Mouse (Mus musculus) ES-E14 (cell line): ENCODE data around the gene Rnase4. TPM values are rescaled to one million over a fixed set of nuclear protein-coding genes. Genes with fewer than 3 reads are reported as not detected.

Source experiments
- DNase-seq: peaks from one replicate; pipeline ENCODE4 v3.0.0-alpha.2; 2013; ENCODE audit warnings: low read depth, low spot score
- H3K27ac ChIP-seq: 2 replicates; pipeline ENCODE4 v1.5.1; 2012; ENCODE audit warnings: low read depth, mild to moderate bottlenecking, low read length, moderate library complexity, mixed read lengths; ENCODE audit not compliant: poor library complexity, insufficient read depth, severe bottlenecking
- H3K36me3 ChIP-seq: 2 replicates; pipeline ENCODE4 v1.6.1; 2012; ENCODE audit warnings: mild to moderate bottlenecking, low read length, moderate library complexity, mixed read lengths; ENCODE audit not compliant: control insufficient read depth, poor library complexity, insufficient read depth, severe bottlenecking
- H3K4me1 ChIP-seq, 2 experiments: fragments of 150-350 bp in 1 of 2; sonication (generic) in 1 of 2; 2 replicates each; pipeline ENCODE4 v1.6.1; 2012; ENCODE audit warnings: low read length in 2 of 2, mild to moderate bottlenecking in 1 of 2, mixed read lengths in 1 of 2; ENCODE audit not compliant: control insufficient read depth in 2 of 2, insufficient read depth in 2 of 2, poor library complexity in 1 of 2
- H3K4me3 ChIP-seq, 2 experiments: fragments of 150-350 bp in 1 of 2; sonication (generic) in 1 of 2; 2 replicates each; pipeline ENCODE4 v1.5.1; 2012; ENCODE audit warnings: low read length in 2 of 2, low read depth in 1 of 2, mild to moderate bottlenecking in 1 of 2, mixed read lengths in 1 of 2; ENCODE audit not compliant: insufficient read depth in 1 of 2, poor library complexity in 1 of 2, severe bottlenecking in 1 of 2
- H3K9ac ChIP-seq: 2 replicates; pipeline ENCODE4 v1.6.1; 2012; ENCODE audit warnings: low read depth, mild to moderate bottlenecking, low read length, mixed read lengths; ENCODE audit not compliant: poor library complexity, insufficient read depth, severe bottlenecking
- H3K9me3 ChIP-seq: fragments of 150-350 bp; sonication (generic); 2 replicates; pipeline ENCODE4 v1.6.1; 2012; ENCODE audit warnings: low read depth, mild to moderate bottlenecking, low read length; ENCODE audit not compliant: control insufficient read depth, insufficient read depth
- CHD2 ChIP-seq: IDR thresholded peaks from 2 replicates; pipeline ENCODE4 v1.6.1; 2014; ENCODE audit warnings: mild to moderate bottlenecking, low read depth, low read length, inconsistent platforms
- HCFC1 ChIP-seq: IDR thresholded peaks from 2 replicates; pipeline ENCODE4 v1.6.1; 2012; ENCODE audit warnings: low read length, inconsistent platforms, borderline replicate concordance; ENCODE audit not compliant: insufficient read depth
- MAFK ChIP-seq: IDR thresholded peaks from 2 replicates; pipeline ENCODE4 v1.6.1; 2014; ENCODE audit warnings: mild to moderate bottlenecking, low read depth, low read length, inconsistent platforms; ENCODE audit not compliant: insufficient read depth
- ZC3H11A ChIP-seq: IDR thresholded peaks from 2 replicates; pipeline ENCODE4 v1.6.1; 2012; ENCODE audit warnings: low read depth, mild to moderate bottlenecking, inconsistent platforms, low read length, borderline replicate concordance
- ZNF384 ChIP-seq: IDR thresholded peaks from 2 replicates; pipeline ENCODE4 v1.6.1; 2012; ENCODE audit warnings: low read depth, low read length, inconsistent platforms
- in situ Hi-C, 2 experiments: fragments of 600-800 bp; cut with MboI; formaldehyde crosslinking; loops; one replicate each; pipeline ENCODE4 v1.15.1; 2025; ENCODE audit warnings: low sequenced_read_pairs in 2 of 2, inconsistent platforms in 1 of 2; ENCODE audit not compliant: unreplicated experiment in 2 of 2
- total RNA-seq: library from RNA; depleted of rRNA; stranded (reverse); fragments of 300-350 nt; gene quantifications from 2 replicates; pipeline ENCODE4 v1.2.3, GENCODE M21; 2012

Rnase4 gene
- total RNA-seq, 1 experiment = 2.5 TPM

GRCm38 (mm10) chr14:51088970-51089673 is 1.8 kb upstream of the Rnase4 start:
- Histone ChIP-seq H3K27ac (peak overlapping the region; percentile 65; the same call in 1 of the 2 replicates), H3K36me3 (no peaks in the 10 kb centered on the region), H3K4me3 (peak overlapping the region; percentile 78 to 92), H3K9ac (peak overlapping the region; percentile 85), H3K4me1 (peaks cover 0 to 2% of the 10 kb centered on the region in 2 experiments; a peak in 1 of 4 replicates), H3K9me3 (no peaks in the 10 kb centered on the region)
- peak; percentile 97 for DNase-seq
- in situ Hi-C loops = loop anchor here in 1 of 2 experiments (25.0 kb wide), 1 partner anchor 673 kb away; the partner anchor contains the start of gene Ang4
- TF ChIP-seq ZNF384 (no peak), ZC3H11A (no peak), CHD2 (no peak), MAFK (peak; percentile 97), HCFC1 (peak; percentile 12; the same call in 1 of the 2 replicates)

- H3K36me3 ChIP-seq = no peaks in the 10 kb centered on the region
- peaks cover 0 to 2% of the 10 kb centered on the region in 2 experiments; a peak in 1 of 4 replicates for H3K4me1 ChIP-seq
- H3K4me3 ChIP-seq = peak overlapping the region; percentile 78 to 92
- no peak overlapping the region for H3K27ac ChIP-seq
- no peak for DNase-seq
- no peak for TF ChIP-seq MAFK
- TF ChIP-seq ZNF384 = no peak
- TF ChIP-seq HCFC1 = no peak
- no peak for TF ChIP-seq ZC3H11A
- TF ChIP-seq CHD2 = no peak
- H3K9ac ChIP-seq = peak overlapping the region; percentile 52; the same call in 1 of the 2 replicates
- in situ Hi-C loops = loop anchor here (10.0 to 25.0 kb wide), 2 partner anchors 673 to 685 kb away; partner anchors contain the start of gene Ang4 (in 2 of the 2)
- H3K9me3 ChIP-seq = no peaks in the 10 kb centered on the region
These were observed 1.2 kb upstream of the Rnase4 start for GRCm38 (mm10) chr14:51089674-51090076.

DNA sequence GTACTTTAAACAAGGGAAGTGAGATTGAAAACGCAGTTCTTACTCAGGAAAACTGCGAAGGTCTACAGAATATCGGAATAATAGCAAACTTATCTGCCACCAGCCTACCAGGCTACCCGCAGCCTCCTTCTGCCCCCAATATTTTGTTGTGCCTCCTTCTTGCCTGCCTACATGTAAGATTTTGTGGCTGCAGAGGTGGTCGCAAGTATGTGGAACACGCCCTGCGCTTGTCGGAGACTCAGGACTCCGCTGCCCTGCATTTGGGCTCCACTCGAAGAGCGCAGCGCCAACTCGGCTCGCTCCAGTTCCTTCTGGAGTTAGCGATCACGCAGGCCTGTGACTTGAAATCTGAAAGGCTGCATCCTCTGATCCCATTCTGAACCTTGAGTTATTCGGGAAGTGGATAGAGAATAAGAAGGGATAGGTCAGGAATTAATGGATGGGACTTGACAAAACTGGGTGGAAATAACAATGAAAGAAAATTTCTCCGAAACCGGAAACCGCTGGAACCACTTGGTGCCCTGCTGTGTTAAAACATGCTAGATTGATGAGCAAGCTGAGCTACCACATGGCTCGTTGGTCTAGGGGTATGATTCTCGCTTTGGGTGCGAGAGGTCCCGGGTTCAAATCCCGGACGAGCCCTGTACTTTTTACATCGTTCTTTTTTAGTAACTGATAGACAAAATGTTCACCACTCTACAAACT is 648 bp upstream of the Rnase4 start:
- H3K4me1 ChIP-seq = peaks cover 0 to 2% of the 10 kb centered on the region in 2 experiments; a peak in 1 of 4 replicates
- no peaks in the 10 kb centered on the region for H3K36me3 ChIP-seq
- TF ChIP-seq ZC3H11A (no peak), ZNF384 (no peak), MAFK (peak; percentile 79), CHD2 (no peak), HCFC1 (0 out of 2 replicates have a peak, but pooled peaks have one; percentile 29)
- peak overlapping the region; percentile 52 for H3K9ac ChIP-seq
- no peaks in the 10 kb centered on the region for H3K9me3 ChIP-seq
- in situ Hi-C loops = loop anchor here (10.0 to 25.0 kb wide), 2 partner anchors 672 to 685 kb away; partner anchors contain the start of gene Ang4 (in 2 of the 2)
- H3K4me3 ChIP-seq = peak overlapping the region; percentile 78 to 92
- peak; percentile 75 for DNase-seq
- no peak overlapping the region; the same call in 1 of the 2 replicates for H3K27ac ChIP-seq

GRCm38 (mm10) chr14:51092073-51092620 is 1.3 kb downstream of the Rnase4 start:
- Histone ChIP-seq H3K27ac (no peak overlapping the region), H3K9me3 (no peaks in the 10 kb centered on the region), H3K4me3 (no peak overlapping the region), H3K9ac (no peak overlapping the region), H3K4me1 (peaks cover 0 to 2% of the 10 kb centered on the region in 2 experiments; a peak in 1 of 4 replicates), H3K36me3 (no peaks in the 10 kb centered on the region)
- in situ Hi-C loops = loop anchor here (10.0 to 25.0 kb wide), 2 partner anchors 670 to 683 kb away; partner anchors contain the start of gene Ang4 (in 2 of the 2)
- DNase-seq = no peak
- TF ChIP-seq ZNF384 (no peak), CHD2 (no peak), ZC3H11A (no peak), HCFC1 (no peak), MAFK (no peak)
